Mouse (Mus musculus): Measurements from ENCODE around the gene Bckdha. TPM values are rescaled to one million over a fixed set of nuclear protein-coding genes. Genes with fewer than 3 reads are reported as not detected.

The Bckdha gene
- total RNA-seq (2021) = 10 to 100 TPM; 58.0 to 78.3 TPM
- long read RNA-seq, experiment 1, transcript Bckdha-201 (9 exons, 1,899 nt) = major isoform, 68 of 83 reads
- long read RNA-seq, experiment 1, partial matches to known transcripts = 13 of 83 reads
- long read RNA-seq, experiment 1, other reads (novel, unspliced or antisense) = 2 of 83 reads
- long read RNA-seq, experiment 2, transcript Bckdha-201 (9 exons, 1,899 nt) = major isoform, 86 of 103 reads
- long read RNA-seq, experiment 2, partial matches to known transcripts = 14 of 103 reads
- long read RNA-seq, experiment 2, other reads (novel, unspliced or antisense) = 3 of 103 reads

- intact Hi-C loops (cut with DNase I; ENCODE audit: low total_unique reads) = no loop called here
- DNase-seq = peak; percentile 99
Observed at GRCm38 (mm10) chr7:25658657-25659472, at the start of gene Bckdha, which contains the start of gene Exosc5. Gene Bckdha (minus strand): TSS chr7:25658981. Gene Exosc5 (plus strand): TSS chr7:25659164.

- intact Hi-C loops (cut with DNase I; ENCODE audit: low total_unique reads) = no loop called here
- DNase-seq = peak; percentile 48
Observed at GRCm38 (mm10) chr7:25707581-25708292, 49.0 kb upstream of the Bckdha start.

GRCm38 (mm10) chr7:25706578-25707170 is 47.9 kb upstream of the Bckdha start:
- DNase-seq = no peak
- intact Hi-C loops (cut with DNase I; ENCODE audit: low total_unique reads) = no loop called here

GRCm38 (mm10) chr7:25705801-25706251 is 47.0 kb upstream of the Bckdha start:
- intact Hi-C loops (cut with DNase I; ENCODE audit: low total_unique reads) = no loop called here
- DNase-seq = no peak

- DNase-seq = peak; percentile 6
- intact Hi-C loops (cut with DNase I; ENCODE audit: low total_unique reads) = no loop called here
Observed at GRCm38 (mm10) chr7:25704716-25705364, 46.1 kb upstream of the Bckdha start.

- DNase-seq = peak; percentile 7
- intact Hi-C loops (cut with DNase I; ENCODE audit: low total_unique reads) = no loop called here
Observed at GRCm38 (mm10) chr7:25703793-25704494, 45.2 kb upstream of the Bckdha start.

GRCm38 (mm10) chr7:25702350-25702749 is 43.6 kb upstream of the Bckdha start:
- intact Hi-C loops (cut with DNase I; ENCODE audit: low total_unique reads) = no loop called here
- no peak for DNase-seq

- intact Hi-C loops (cut with DNase I; ENCODE audit: low total_unique reads) = no loop called here
- no peak for DNase-seq
Observed at GRCm38 (mm10) chr7:25700732-25701131, 42.0 kb upstream of the Bckdha start.

- intact Hi-C loops (cut with DNase I; ENCODE audit: low total_unique reads) = no loop called here
- no peak for DNase-seq
Observed at GRCm38 (mm10) chr7:25699851-25700250, 41.1 kb upstream of the Bckdha start.

GRCm38 (mm10) chr7:25694104-25694503 is 35.3 kb upstream of the Bckdha start:
- intact Hi-C loops (cut with DNase I; ENCODE audit: low total_unique reads) = no loop called here
- no peak for DNase-seq

GRCm38 (mm10) chr7:25690051-25690450 is 31.3 kb upstream of the Bckdha start:
- DNase-seq = no peak
- intact Hi-C loops (cut with DNase I; ENCODE audit: low total_unique reads) = no loop called here

- intact Hi-C loops (cut with DNase I; ENCODE audit: low total_unique reads) = no loop called here
- no peak for DNase-seq
Observed at GRCm38 (mm10) chr7:25689603-25690021, 30.8 kb upstream of the Bckdha start.

- intact Hi-C loops (cut with DNase I; ENCODE audit: low total_unique reads) = no loop called here
- peak; percentile 80 for DNase-seq
Observed at GRCm38 (mm10) chr7:25688810-25689586, 30.2 kb upstream of the Bckdha start.

GRCm38 (mm10) chr7:25687811-25688401 is 29.1 kb upstream of the Bckdha start:
- peak; percentile 52 for DNase-seq
- intact Hi-C loops (cut with DNase I; ENCODE audit: low total_unique reads) = no loop called here

GRCm38 (mm10) chr7:25686680-25687531 is 28.1 kb upstream of the Bckdha start, which contains the start of gene Tgfb1:
Gene Tgfb1 (plus strand): TSS chr7:25687002.
- DNase-seq = peak; percentile 83
- intact Hi-C loops (cut with DNase I; ENCODE audit: low total_unique reads) = no loop called here

GRCm38 (mm10) chr7:25685926-25686470 is 27.2 kb upstream of the Bckdha start:
- no peak for DNase-seq
- intact Hi-C loops (cut with DNase I; ENCODE audit: low total_unique reads) = no loop called here

Measured in gastrocnemius, postnatal 14 days (tissue).